Mouse (Mus musculus): ENCODE results near the gene Gramd4.

- TF ChIP-seq POLR2A (IDR thresholded peaks at IDR 0.05; ENCODE audit: borderline replicate concordance, control insufficient read depth, low read depth, low read length) (no peak), CTCF (IDR thresholded peaks at IDR 0.05; ENCODE audit: control insufficient read depth, insufficient read depth, low read length) (no peak)
These were observed 122.9 kb downstream of the Gramd4 start for GRCm38 (mm10) chr15:86180427-86180826.
